Mouse (Mus musculus): ENCODE data around the gene Tecta.

Gene Tecta

GRCm38 (mm10) chr9:42324640-42325394, 74.9 kb downstream of the Tecta start:
- no peak for ATAC-seq (ENCODE audit: insufficient number of reproducible peaks, low FRiP score, low TSS enrichment)

GRCm38 (mm10) chr9:42323238-42323637, 76.5 kb downstream of the Tecta start:
- ATAC-seq (ENCODE audit: insufficient number of reproducible peaks, low FRiP score, low TSS enrichment): no peak

- no peak for ATAC-seq (ENCODE audit: insufficient number of reproducible peaks, low FRiP score, low TSS enrichment)
Observed at GRCm38 (mm10) chr9:42321442-42321841, 78.3 kb downstream of the Tecta start.

GRCm38 (mm10) chr9:42320616-42321015, 79.1 kb downstream of the Tecta start:
- ATAC-seq (ENCODE audit: insufficient number of reproducible peaks, low FRiP score, low TSS enrichment): no peak

GRCm38 (mm10) chr9:42318455-42318987, 81.2 kb downstream of the Tecta start:
- ATAC-seq (ENCODE audit: insufficient number of reproducible peaks, low FRiP score, low TSS enrichment): no peak

GRCm38 (mm10) chr9:42317337-42317736, 82.4 kb downstream of the Tecta start:
- no peak for ATAC-seq (ENCODE audit: insufficient number of reproducible peaks, low FRiP score, low TSS enrichment)

- no peak for ATAC-seq (ENCODE audit: insufficient number of reproducible peaks, low FRiP score, low TSS enrichment)
Observed at GRCm38 (mm10) chr9:42315816-42316215, 83.9 kb downstream of the Tecta start.

GRCm38 (mm10) chr9:42314959-42315358, 84.8 kb downstream of the Tecta start:
- no peak for ATAC-seq (ENCODE audit: insufficient number of reproducible peaks, low FRiP score, low TSS enrichment)

GRCm38 (mm10) chr9:42314388-42314787, 85.3 kb downstream of the Tecta start:
- ATAC-seq (ENCODE audit: insufficient number of reproducible peaks, low FRiP score, low TSS enrichment): no peak

GRCm38 (mm10) chr9:42313872-42314271, 85.9 kb downstream of the Tecta start:
- ATAC-seq (ENCODE audit: insufficient number of reproducible peaks, low FRiP score, low TSS enrichment): no peak

GRCm38 (mm10) chr9:42311311-42311710, 88.4 kb downstream of the Tecta start:
- ATAC-seq (ENCODE audit: insufficient number of reproducible peaks, low FRiP score, low TSS enrichment): no peak

GRCm38 (mm10) chr9:42303894-42304293, 95.8 kb downstream of the Tecta start:
- ATAC-seq (ENCODE audit: insufficient number of reproducible peaks, low FRiP score, low TSS enrichment): no peak

GRCm38 (mm10) chr9:42301082-42301633, 98.6 kb downstream of the Tecta start:
- no peak for ATAC-seq (ENCODE audit: insufficient number of reproducible peaks, low FRiP score, low TSS enrichment)

- no peak for ATAC-seq (ENCODE audit: insufficient number of reproducible peaks, low FRiP score, low TSS enrichment)
Observed at GRCm38 (mm10) chr9:42296297-42296922, 103.3 kb downstream of the Tecta start.

- no peak for ATAC-seq (ENCODE audit: insufficient number of reproducible peaks, low FRiP score, low TSS enrichment)
Observed at GRCm38 (mm10) chr9:42294131-42294530, 105.6 kb downstream of the Tecta start.

- no peak for ATAC-seq (ENCODE audit: insufficient number of reproducible peaks, low FRiP score, low TSS enrichment)
Observed at GRCm38 (mm10) chr9:42293596-42293995, 106.1 kb downstream of the Tecta start.

GRCm38 (mm10) chr9:42293051-42293450, 106.7 kb downstream of the Tecta start:
- ATAC-seq (ENCODE audit: insufficient number of reproducible peaks, low FRiP score, low TSS enrichment): no peak

GRCm38 (mm10) chr9:42279676-42280075, 120.1 kb downstream of the Tecta start:
- no peak for ATAC-seq (ENCODE audit: insufficient number of reproducible peaks, low FRiP score, low TSS enrichment)
